Mouse (Mus musculus) embryo, embryonic 10.5 days (tissue): ENCODE measurements around the gene Cox8a.

Experiments
- DNase-seq: peaks from one replicate; pipeline ENCODE4 v3.0.0-alpha.2; 2015; ENCODE audit warnings: low spot score

The Cox8a gene

DNA sequence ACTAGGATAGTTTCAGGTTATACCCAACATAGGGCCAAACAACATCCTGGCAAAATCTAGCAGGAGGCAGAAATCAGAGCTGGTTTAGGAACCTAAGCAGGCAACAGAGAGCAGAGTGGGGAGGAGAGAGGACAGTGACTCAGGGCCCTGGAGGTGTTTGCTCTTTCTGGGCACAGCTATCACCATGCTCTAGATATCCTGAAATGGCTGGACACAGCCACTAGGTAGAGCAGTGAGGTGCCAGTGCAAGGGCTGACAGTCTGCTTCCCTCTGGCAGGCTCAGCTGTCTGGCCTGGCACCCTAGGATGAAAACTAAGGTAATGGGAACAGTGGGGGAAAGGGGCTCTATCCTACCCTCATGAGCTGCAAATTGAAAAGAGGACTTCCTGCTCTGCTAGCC is 6.1 kb upstream of the Cox8a start:
- DNase-seq = no peak

DNA sequence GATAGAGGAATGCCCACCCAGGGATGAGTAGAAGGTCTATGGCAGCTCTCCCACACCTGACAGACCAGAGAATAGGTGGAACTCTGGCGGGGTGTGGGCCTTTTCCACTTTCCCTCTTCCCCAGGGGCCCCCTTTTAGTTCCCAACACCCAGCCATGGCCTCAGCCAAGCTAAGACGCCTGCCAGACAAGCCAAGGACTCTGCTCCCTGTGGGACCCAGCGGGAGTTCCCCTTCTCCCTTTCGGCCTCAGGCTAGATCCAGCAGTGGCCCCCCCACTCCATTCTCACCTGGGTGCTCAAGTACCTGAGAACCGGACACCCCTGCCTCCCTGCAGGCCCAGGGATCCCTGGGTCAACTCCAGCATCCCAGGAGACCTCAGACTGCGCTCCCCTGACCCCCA is 4.8 kb upstream of the Cox8a start:
- DNase-seq = no peak

DNA sequence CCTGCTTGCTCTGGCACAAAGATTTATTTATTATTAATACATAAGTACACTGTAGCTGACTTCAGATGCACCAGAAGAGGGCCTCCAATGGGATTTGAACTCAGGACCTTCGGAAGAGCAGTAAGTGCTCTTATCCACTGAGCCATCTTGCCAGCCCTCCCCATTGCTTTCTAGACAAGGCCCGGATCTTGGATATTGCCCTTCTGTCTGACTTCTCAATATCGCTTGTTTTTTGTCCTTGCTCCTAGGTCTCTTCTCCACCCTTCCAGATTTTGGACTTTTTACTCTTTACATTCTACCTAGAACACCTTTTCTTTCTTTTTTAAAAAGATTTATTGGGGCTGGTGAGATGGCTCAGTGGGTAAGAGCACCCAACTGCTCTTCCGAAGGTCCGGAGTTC is 1.3 kb upstream of the Cox8a start:
- DNase-seq = no peak

DNA sequence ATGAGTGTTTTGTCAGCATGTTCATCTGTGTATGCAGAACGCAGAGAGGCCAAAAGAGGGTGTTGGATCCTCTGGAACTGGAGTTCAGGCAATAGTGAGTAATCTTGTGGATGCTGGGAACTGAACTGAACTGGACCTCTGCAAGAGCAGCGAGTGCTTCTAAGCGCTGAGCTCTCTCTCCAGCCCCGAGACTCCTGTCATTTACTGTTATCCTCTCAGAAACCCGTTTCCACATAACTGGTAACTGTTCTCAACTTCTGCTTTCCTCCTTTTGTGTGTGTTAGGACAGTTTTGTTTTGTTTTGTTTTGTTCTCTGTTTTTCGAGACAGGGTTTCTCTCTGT is 481 bp upstream of the Cox8a start:
- no peak for DNase-seq

DNA sequence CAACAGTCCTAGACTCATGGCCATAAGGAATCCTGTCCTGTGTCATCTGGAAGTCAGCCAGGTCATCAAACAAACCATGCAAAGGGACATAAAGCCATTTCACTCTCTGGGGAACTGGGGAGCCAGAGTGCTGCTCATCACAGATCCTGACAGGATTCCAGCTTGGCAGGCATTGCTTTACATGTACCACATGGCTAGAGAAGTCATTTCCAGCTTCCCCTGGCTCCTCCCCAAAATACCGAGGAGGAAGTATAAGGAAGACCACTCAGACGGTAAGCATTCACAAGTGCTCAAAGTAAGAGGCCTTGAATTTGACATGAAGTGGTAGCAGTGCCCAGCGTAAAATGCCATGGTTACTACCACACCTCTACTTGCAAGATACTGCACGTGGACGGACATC is 2.9 kb downstream of the Cox8a start:
- no peak for DNase-seq

DNA sequence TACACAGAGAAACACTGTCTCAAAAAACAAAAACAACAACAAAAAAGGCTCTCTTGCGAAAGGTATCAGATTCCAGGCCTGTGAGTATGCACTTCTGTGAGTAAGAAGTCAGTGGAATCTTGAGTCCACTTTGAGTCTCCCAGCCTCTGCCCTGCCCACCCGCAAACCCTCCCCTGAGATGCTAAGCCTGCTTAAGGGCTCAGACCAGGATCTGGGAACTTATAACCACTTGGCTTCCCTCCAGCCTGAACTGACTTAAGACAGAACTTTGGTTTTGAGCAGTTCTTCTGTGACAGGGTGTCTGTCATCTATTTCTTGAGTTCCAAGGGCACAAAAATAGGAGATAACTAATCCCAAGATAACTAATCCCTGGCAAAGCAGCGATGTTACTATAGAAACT is 4.4 kb downstream of the Cox8a start:
- no peak for DNase-seq

DNA sequence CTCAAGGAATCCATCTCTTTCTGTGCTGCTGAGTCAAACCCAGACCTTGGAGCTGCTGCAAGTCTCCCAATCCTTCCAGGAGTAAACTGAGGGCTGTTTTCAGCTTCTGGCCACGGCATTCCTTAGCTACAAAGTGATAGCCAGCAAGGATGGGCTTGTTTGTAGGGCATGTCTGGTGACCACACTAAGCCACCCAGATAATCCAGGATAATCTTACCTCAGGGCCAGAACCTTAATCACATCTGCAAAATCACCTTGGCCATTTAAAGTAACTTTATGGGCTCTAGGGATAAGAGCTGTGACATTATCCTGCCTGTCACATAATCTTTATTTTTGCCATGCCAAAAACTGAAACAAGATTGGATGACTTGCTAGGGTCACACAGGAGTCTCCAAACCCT is 5.2 kb downstream of the Cox8a start:
- no peak for DNase-seq

DNA sequence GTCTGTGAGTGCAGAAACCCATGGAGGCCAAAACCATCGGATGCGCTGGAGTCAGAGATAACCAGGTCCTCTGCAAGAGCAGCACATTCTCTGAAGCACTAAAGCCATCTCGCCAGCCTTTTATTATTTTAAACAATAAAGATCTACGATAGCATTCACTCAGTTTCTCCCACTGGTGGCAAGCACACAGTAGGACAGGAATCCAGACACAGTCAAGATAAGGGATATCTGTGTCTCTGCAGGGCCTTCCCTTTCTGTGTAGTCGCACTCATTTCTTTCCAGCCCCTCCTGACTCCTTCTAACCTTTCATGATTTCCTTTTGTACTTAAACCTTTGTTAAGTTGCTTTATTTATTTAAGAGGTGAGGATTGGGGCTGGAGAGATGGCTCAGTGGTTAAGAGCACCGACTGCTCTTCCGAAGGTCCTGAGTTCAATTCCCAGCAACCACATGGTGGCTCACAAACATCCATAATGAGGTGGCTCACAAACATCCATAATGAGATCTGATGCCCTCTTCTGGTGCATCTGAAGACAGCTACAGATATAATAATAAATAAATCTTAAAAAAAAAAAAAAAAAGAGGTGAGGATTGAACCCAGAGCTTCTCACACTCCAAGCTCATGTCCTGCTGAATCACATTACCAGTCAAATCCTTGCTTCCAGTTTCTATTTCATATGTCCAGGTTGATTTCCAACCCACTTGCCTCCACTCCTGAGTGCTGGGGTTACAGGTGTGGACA is 7.3 kb downstream of the Cox8a start:
- no peak for DNase-seq

DNA sequence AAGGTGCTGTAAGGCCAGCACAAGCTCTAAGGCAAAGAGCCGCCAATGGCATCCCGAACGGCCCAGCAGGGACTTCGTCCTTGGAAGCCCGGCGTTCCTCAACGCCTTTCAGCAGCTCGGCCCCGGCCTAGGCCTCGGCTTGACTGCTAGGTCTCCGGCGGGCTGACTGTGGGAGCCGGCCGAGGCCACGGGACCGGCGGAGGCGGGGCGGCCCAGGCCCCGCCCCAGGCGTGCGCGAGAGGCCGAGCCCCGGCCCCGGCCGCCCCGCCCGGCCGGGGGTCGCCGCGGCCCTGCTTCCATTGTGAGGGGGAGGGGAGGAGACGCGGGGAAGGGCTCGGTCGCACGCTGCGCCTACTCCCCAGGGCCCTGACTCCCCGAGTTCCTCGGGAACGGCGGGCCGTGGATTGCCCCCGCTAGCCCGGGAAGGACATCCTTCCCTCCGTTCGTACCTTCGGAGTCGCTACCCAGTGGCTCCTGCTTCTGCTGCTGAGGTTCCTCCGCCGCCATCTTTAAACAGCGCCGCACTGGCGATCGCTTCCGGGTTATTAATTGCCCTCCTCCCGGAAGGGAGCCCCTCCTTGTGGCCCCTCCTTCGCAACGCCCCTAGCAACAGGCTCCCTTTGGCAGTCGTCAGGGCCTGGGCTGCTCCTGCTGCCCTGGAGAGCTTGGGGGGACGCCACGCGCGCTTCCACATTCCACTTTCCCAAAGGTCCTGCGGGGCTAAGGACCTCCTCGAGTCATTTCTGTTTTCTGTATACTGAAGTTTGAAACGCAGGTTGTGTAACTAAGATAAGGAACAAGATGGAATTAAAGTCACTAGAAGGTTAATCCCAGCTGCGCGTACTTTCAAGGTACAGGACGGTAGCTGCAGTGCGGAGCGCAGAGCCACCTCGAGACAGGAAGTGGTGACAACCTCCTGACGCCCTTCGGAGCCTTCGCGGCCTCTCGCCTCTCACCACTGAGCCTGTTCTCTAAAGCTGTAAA is 11.4 kb downstream of the Cox8a start, which contains the start of gene Otub1:
Gene Otub1, minus strand, starts transcription at position 564 of the 984 bp plus-strand sequence.
- DNase-seq = peak; percentile 98

DNA sequence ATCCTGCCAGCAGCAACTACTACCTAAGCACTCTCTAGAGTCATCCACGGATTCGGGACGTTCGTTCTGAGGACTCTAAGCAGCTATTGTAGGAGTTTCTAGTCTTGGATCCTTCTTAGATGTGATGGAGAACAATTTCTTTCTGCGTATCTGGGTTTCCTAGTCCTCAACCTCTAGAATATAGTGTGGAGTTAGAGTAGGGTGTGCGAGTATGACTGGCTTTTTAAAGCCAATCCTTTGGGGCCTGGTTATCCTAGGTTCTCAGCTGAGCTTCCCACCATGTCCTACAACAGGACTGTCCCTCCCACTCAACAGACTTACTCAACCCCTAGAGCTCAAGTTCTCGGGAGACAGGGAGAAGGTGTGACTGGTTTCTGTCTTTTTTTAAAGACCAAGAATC is 12.1 kb downstream of the Cox8a start:
- no peak for DNase-seq

DNA sequence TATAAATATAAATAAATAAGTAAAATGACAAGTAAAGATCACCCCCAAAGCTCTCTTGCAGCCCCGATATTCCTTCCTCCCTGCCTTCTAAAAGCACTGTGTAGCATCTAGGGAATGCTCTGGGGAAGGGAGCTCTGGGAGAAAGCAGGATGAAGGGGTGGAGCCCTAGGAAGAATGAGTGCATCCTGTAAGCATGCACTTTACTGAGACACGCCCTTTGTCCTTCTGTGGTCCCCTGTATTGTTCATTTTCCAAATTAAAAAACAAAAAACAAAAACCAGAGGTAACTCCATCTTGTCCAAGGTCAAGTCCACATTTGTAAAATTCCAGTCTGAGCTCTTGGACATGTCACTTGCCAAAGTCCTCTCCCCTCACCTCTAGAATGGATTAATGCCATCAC is 12.5 kb downstream of the Cox8a start:
- DNase-seq = no peak

DNA sequence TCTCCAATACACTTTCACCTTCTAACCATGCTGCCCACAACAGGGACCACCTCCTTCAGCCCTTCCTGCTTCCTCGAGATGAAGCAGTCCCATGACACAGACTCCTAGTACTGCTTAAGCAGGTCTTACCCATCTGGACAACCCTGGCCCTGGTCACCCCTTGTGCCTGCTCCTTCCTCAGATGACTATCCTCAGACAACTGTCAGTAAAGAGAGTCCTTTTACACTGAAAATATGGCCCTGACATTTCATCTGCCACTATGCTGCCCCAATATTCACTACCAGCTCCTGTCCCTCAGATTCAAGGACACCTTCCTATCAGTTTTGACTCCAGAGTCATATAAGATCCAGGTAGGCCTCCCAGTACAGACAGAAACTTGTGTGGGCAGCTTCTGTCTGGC is 17.0 kb downstream of the Cox8a start:
- no peak for DNase-seq

DNA sequence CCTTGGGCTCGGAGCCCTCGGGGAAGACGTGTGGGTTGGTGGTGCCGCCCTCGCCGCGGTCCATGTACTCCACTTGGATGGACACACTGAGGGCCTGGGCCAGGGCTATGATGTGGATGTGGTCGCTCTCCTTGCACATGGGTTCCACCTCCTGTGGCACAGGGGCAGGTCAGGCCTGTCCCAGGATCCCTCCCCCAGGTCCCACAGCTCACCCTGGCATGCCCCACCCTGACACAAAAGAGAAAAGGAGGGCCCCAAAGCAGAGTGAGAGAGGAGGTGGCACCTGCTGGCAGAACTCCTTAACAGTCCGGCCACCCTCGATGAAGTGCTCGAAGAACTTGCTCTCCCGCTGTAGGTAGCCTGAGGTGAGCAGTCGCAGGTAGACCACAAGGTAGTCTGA is 18.3 kb downstream of the Cox8a start:
- no peak for DNase-seq

DNA sequence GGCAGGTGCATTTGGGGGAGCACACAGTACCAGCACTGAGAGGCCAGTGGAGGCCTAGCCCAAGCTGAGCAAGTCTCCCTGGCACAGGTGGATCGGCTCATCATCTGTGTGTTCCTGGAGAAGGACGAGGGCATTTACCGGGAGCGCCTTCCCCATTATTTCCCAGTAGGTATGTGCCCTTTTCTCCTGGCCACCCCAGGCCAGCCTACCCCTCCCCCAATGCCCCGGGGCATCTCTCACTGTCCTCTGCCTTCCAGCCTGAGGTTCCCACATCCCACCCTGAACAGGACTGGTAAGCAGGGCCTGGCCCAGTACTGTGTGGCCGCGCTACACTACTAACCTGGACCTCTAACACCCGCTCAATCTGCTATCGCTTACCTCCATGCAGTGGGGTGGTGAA is 20.0 kb downstream of the Cox8a start:
- DNase-seq = no peak

DNA sequence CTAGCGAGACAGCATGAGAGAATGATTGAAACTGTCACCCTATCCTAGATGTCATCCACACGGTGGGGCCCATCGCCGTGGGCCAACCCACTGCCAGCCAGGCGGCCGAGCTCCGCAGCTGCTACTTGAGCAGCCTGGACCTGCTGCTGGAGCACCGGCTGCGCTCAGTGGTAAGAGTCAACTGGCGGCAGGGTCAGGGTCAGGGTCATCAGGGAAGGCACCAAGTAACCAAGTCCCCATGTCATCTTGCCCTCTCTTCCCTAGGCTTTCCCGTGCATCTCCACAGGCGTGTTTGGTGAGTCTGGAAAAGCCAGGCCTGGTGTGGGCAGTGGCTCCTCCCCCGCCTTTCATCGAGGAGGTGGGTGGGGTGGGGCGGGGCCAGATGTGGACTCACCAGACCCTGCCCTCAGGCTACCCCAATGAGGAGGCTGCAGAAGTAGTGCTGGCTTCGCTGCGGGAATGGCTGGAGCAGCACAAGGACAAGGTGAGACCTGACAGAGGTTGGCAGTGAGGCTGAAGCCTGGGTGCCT is 20.6 kb downstream of the Cox8a start:
- peak; percentile 76 for DNase-seq

DNA sequence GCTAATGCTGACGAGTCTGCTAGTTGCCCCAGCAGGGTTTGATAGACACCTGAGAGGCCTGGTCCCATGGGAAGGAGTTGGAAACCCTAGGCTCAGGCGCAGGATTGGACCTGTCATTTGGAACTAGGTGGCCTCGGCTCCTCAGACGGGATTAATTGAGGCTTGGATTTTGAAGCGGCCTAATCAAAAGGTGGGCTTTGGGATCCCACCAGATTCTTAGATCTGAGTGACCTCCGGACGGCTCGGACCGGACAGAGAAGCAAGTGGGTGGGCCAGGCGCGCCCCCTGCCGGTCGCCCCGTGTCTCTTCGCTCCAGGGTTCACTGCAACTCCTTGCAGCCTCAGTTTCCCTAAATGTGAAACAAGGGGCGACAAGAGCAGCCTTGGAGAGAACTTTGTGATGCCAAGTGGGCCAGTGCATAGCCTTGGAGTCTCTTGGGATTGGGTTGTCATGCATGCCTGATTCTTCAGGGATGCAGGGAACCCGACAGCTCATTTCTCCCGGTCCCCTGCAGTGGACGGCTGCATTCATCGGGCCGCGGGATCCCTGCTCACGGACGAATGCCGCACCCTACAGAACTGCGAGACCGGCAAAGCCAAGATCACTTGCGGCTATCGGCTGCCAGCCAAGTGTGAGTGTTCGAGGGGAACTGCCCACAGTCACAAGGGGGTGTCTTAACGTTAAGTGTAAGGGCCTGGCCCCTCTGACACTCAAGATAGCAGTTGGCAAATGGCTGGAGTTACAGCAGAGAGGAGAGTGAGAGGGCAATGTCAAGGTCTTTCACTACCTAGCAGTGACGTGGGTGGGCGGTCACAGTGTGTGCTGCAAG is 21.3 kb downstream of the Cox8a start:
- DNase-seq = peak; percentile 81

DNA sequence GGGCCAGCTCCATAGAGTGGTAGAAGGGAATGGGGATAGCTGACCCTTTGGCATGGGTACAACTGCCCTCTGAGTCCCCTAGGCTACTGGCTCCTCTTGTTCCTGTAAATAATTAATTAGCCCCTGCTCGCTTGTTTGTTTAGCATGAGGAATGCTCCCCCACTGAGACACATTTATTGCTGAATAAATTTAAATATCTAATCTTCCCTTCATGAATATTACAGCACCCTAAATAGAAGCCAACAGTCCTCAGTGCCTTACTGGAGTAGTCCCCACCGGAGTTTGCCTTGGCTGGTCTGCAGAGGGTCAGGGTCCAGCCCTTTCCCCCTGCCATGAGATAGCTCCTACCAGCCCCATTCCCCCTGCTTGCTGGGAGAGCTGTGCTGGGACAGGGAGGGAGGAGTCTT is 24.9 kb downstream of the Cox8a start:
- no peak for DNase-seq

DNA sequence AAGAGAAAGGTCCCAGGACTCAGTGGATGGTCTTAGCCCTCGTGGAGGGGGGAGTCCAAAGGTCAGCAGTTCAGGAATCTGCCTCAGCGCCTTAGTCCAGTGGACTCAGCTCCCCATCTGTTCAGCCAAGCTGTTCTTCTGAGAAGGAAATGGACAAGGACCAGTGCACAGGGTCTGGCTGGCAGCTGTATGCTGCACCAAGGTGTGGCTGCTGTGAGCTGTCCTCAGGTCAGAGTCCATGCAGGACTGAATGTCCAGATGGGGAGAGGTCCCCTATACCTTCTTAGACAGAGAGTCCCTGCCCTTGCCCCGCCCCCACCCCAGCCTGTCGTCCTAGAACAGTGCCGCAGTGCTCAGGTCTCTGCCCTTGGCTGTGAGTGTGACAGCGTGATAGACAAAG is 25.8 kb downstream of the Cox8a start:
- no peak for DNase-seq

DNA sequence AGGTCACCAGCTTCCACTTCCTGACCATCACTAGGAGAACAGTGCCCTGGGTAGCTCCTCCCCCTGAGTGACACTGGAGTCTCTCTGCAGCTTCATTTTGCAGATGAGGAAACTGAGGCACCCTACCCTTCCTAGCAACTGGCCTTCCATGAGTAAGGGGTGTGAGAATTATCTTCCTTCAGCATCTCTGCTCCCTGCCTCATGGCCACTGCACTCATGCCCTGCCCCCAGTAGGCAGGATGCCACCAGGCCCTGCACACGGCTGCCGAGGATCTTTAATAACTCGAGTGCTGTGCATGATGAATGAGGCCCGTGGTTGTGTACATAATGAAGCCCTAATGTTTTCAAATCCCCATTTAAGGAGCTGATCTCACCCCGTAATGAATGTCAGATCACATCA is 26.4 kb downstream of the Cox8a start:
- DNase-seq = no peak

DNA sequence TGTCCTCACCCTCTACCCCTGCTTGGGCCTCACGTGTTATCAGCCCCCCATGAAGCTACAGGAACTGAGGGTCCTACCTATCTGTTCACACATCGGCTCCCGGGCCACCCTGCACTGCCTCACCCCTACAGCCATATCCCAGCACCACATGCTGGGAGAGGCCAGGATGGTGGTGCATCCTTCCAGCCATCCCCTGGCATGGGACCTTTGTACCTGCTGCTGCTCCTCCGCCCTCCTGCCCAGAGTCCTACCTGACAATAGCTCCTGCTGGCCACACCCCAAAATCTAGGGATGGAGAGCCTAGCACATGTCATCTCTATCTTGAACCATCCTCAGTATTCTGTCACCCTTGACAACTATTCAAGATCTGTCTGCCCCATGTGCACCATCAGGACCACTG is 28.4 kb downstream of the Cox8a start:
- DNase-seq = no peak

DNA sequence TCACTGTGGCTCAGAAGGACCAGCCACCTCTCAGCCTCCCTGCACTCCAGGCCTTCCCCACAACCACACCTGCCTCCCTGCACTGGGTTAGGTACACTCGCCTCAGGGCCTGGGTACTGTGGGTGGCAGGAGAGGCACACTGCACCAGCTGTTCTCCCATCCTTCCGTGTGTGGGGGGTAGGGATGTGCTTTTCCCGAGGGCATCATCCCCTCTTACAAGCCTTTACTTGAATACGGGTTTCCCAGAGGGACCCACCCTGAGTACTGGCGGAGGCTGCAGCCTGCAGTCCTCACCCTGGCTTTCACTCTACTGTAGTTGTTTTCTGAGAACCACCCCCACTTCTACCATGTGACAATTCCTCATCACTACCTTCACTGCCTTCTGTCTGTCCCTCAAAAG is 30.3 kb downstream of the Cox8a start:
- DNase-seq = no peak

DNA sequence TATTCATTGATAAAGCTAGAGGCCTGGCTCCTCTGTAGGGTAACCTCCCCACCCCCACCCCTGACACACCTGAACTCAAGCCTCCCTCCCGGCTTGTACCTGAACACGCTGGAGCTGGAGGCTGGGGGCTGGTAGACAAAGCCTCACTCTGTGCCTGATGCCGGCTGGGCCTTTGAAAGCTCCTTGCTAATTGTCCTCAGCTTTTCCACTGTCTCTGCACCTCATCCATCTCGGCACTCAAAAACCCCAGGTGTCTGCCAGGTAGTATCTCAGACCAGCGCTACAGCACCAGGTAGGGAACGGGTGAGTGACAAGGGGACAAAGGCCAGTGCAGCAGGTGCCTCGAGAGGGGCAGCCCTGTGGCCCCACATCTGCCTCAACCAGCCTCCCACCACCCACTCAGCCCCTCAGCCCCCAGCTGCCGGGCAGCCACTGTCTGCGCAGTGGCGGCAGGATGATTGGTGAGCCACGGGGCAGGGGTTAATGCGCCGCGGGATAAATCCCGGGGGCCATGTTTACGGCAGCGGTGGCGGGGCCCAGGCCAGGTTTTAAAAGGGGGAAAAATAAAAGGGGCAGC is 31.6 kb downstream of the Cox8a start:
- DNase-seq = peak; percentile 76
